Mouse (Mus musculus): ENCODE measurements around the gene Calu. TPM values are rescaled to one million over a fixed set of nuclear protein-coding genes. Genes with fewer than 3 reads are reported as not detected.
"Not testable (repeated sequence)": the region's sequence is repeated elsewhere in the genome, so short reads cannot be mapped to it uniquely, and the experiment has no call there.

Gene Calu
- polyA plus RNA-seq, 1 experiment from 2014 or later, result 261 TPM

DNA sequence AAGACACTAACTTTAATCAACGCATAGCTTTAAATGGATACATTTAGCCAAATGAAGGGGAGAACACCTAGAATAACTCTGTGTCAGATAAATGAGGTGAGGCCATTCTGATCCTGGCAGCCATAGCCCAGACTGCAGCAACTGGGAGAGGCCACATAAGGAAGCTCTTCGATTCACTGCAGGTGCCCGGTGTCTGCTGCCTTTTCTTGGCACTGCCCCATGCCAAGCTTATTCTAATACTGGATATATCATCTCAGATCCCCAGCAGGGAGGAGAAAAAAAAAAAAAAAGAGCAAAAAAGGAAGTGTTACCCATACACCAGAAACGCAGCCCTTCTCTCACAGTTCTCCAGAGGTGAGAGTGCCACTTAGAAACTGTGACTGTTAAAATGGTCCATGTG lies 29.5 kb downstream of the Calu start:
- 92% methylated on average over 4 of the region's 4 CpGs for WGBS
- no peak overlapping the region for H3K27ac ChIP-seq
- H3K27me3 ChIP-seq, result no peaks in the 10 kb centered on the region

DNA sequence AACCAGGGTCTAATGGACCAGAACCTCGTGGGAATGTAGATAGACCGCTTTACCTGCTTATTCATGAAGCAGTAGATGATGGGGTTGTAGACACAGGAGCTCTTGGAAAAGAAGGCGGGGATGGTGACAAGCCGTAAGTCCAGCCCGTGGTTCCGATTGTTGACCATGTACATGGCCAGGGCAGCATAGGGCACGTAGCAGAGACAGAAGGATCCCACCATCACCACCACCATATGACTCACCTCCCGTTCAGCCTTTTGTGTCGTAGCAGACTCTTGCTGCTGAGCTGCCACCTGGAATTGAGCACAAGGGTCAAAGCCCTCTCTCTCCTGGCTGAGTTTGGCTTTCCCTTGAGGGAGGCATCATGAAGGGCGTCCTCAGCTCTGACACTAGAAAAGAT lies 30.8 kb downstream of the Calu start:
- ATAC-seq (ENCODE audit: low FRiP score), result no peak
- Histone ChIP-seq H3K4me2 (replicated peaks) (no peak overlapping the region), H3K9me3 (replicated peaks) (no peaks in the 10 kb centered on the region), H3K27ac (no peak overlapping the region), H3K36me3 (peaks cover 50% of the 10 kb centered on the region), H3K4me1 (no peaks in the 10 kb centered on the region), H3K27me3 (no peaks in the 10 kb centered on the region), H3K4me3 (no peak overlapping the region), H3K9ac (no peak overlapping the region)
- WGBS, result 94% methylated on average over 10 of the region's 10 CpGs

More for the DNA sequence above, 29.5 kb downstream of the Calu start:
- Histone ChIP-seq H3K9me3 (replicated peaks) (no peaks in the 10 kb centered on the region), H3K4me2 (replicated peaks) (no peak overlapping the region), H3K9ac (no peak overlapping the region), H3K4me1 (no peaks in the 10 kb centered on the region), H3K4me3 (no peak overlapping the region), H3K36me3 (peaks cover 61% of the 10 kb centered on the region)
- no peak for ATAC-seq (ENCODE audit: low FRiP score)

DNA sequence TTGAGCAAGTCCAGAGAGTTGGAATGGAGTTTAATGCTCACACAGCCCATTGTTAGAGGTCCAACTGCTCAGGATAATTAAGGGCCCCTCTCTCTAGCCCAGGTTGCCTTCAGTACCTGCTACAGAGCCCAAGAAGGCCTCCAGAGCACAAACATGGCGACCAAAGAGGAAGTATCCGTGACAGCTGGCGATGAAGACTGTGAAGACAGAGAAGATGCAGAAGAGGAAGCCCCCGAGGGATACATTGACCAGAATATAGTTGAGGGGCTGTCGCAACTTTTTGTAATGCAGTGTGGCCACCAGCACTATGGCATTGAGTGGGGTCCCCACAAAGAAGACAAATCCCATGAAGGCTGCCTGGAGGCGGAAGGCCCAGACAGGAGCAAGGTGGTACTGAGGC lies 32.1 kb downstream of the Calu start:
- H3K27ac ChIP-seq, result no peak overlapping the region
- 94% methylated on average over 6 of the region's 6 CpGs for WGBS
- H3K4me2 ChIP-seq (replicated peaks), result no peak overlapping the region
- no peak overlapping the region for H3K9ac ChIP-seq
- H3K27me3 ChIP-seq, result no peaks in the 10 kb centered on the region
- ATAC-seq (ENCODE audit: low FRiP score), result no peak
- no peaks in the 10 kb centered on the region for H3K9me3 ChIP-seq (replicated peaks)
- H3K4me1 ChIP-seq, result no peaks in the 10 kb centered on the region
- H3K36me3 ChIP-seq, result peaks cover 38% of the 10 kb centered on the region
- H3K4me3 ChIP-seq, result no peak overlapping the region

DNA sequence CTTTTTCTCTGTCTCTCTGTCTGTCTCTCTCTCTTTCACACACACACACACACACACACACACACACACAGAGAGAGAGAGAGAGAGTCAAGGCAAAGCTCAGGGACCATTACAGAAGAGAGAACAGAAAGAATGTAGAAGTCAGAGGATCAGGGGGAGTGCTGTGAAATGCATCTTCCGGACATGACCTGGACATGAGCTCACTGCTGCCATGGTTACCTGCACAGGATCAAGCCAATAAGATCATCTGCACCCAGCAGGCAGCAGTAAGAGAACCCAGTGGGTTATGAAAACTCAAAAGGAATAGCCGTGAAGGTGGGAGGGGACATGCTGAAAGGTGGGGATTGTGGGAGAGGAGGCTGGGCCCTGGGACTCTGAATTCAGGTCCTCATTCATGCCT lies 34.6 kb downstream of the Calu start:
- Histone ChIP-seq H3K4me1 (no peaks in the 10 kb centered on the region), H3K9me3 (replicated peaks) (no peaks in the 10 kb centered on the region), H3K4me3 (no peak overlapping the region), H3K4me2 (replicated peaks) (no peak overlapping the region), H3K36me3 (peaks cover 15% of the 10 kb centered on the region), H3K9ac (no peak overlapping the region), H3K27me3 (no peaks in the 10 kb centered on the region; the same call in 1 of the 2 replicates), H3K27ac (no peak overlapping the region)
- ATAC-seq (ENCODE audit: low FRiP score), result no peak
- WGBS, result 46% methylated on average over 2 of the region's 2 CpGs

DNA sequence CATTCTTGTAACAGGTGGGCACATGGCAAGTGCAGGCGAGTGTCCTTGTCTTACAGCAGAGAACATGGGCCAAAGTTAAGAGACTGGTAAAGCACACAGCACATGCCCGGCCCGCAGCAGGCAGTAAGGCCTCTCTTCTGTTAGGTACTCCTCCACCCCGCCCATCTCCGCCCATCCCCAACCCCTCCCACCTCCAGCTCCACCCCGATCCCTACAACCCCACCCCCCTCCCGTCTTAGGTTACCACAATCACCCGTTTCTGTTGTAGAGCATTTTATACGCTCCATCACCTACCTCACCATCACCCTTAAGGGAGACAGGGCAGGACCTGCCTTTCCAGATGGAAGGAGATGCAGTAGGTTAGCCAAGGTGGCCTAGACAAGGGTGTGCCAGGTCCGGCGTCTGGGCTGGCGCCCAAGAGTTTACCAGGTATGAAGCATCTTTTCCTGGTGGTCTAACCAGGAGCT lies 40.2 kb downstream of the Calu start, which contains the start of gene Opn1sw:
Gene Opn1sw, minus strand, starts transcription at position 417 of the 467 bp plus-strand sequence.
- Histone ChIP-seq H3K36me3 (no peaks in the 10 kb centered on the region), H3K4me3 (peak within 1 kb of the TSS; percentile 3; the same call in 1 of the 2 replicates), H3K4me1 (peaks cover 4% of the 10 kb centered on the region), H3K9ac (no peak within 1 kb of the TSS), H3K27ac (no peak within 1 kb of the TSS), H3K27me3 (peaks cover 16% of the 10 kb centered on the region), H3K9me3 (replicated peaks) (no peaks in the 10 kb centered on the region), H3K4me2 (replicated peaks) (peak within 1 kb of the TSS; percentile 36)
- ATAC-seq (ENCODE audit: low FRiP score), result no peak
- 5% methylated on average over 12 of the region's 12 CpGs for WGBS

DNA sequence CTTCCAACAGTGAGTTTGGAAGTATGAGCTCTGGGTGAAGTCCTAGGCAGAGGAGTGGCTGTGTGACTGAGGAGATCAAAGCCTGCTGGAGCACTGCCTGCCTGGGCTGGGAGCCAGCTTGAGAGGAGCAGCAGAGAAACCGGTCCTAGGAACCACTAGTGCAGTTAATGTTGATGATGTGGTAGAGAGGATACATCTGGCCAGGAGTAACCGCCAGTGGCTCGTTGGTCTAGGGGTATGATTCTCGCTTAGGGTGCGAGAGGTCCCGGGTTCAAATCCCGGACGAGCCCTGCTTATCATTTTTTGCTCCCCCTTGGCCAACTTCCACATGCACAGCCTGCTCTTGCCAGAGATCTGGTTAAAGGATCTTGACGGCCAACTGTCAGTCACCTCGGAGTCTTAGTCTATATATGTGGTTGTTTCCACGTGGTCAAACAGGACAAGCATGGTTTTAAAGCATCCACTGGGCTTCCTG lies 40.8 kb downstream of the Calu start:
- H3K27me3 ChIP-seq, result peaks cover 16% of the 10 kb centered on the region
- 13% methylated on average over 11 of the region's 11 CpGs for WGBS
- peaks cover 4% of the 10 kb centered on the region for H3K4me1 ChIP-seq
- H3K4me2 ChIP-seq (replicated peaks), result peak overlapping the region; percentile 36; the same call in 1 of the 2 replicates
- H3K27ac ChIP-seq, result no peak overlapping the region
- no peaks in the 10 kb centered on the region for H3K9me3 ChIP-seq (replicated peaks)
- no peak for ATAC-seq (ENCODE audit: low FRiP score)
- H3K4me3 ChIP-seq, result no peak overlapping the region
- no peaks in the 10 kb centered on the region for H3K36me3 ChIP-seq
- H3K9ac ChIP-seq, result no peak overlapping the region

DNA sequence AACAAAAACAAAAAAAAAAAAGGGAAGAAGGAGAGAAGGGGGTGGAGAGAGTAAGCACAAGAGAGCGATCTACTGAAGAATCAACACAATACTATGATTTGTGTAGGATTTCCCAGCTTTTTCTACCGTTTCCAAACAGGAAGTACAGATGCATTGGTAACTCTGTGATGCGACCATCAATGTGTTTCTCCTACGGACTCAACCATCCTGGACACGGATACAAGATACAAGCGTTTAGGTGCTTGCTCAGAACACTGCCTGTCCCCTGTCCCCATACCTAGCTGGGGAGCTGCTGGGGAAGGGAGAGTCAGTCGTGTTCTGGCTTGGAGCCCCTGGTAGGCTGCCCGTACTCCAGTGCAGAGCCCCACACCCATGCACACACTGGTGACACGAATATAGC lies 41.6 kb downstream of the Calu start:
- H3K27me3 ChIP-seq, result peaks cover 21% of the 10 kb centered on the region
- H3K9ac ChIP-seq, result no peak overlapping the region
- H3K9me3 ChIP-seq (replicated peaks), result no peaks in the 10 kb centered on the region
- H3K27ac ChIP-seq, result no peak overlapping the region
- H3K36me3 ChIP-seq, result no peaks in the 10 kb centered on the region
- ATAC-seq (ENCODE audit: low FRiP score), result no peak
- H3K4me3 ChIP-seq, result no peak overlapping the region
- peaks cover 4% of the 10 kb centered on the region for H3K4me1 ChIP-seq
- WGBS, result 62% methylated on average over 9 of the region's 9 CpGs
- H3K4me2 ChIP-seq (replicated peaks), result no peak overlapping the region

DNA sequence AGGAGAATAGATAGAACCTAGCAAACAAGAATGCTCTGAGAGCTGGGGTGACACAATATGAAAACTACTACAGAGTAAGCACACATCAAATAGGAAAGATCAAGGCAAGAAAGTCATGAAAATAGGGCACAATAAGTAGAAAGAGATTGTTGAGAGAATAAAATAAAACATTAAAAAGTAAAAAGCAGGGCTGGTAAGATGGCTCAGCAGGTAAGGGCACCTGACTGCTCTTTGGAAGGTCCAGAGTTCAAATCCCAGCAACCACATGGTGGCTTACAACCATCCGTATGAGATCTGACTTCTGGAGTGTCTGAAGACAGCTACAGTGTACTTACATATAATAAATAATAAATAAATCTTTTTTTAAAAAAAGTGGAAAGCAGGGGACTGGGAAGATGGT lies 42.6 kb downstream of the Calu start:
- not testable (repeated sequence) for H3K9ac ChIP-seq; H3K4me3 ChIP-seq; H3K4me1 ChIP-seq; H3K36me3 ChIP-seq; ATAC-seq (ENCODE audit: low FRiP score); H3K4me2 ChIP-seq (replicated peaks); H3K9me3 ChIP-seq (replicated peaks); H3K27ac ChIP-seq
- WGBS, result 83% methylated on average over 1 of the region's 1 CpGs
- H3K27me3 ChIP-seq, result peaks cover 32% of the 10 kb centered on the region

DNA sequence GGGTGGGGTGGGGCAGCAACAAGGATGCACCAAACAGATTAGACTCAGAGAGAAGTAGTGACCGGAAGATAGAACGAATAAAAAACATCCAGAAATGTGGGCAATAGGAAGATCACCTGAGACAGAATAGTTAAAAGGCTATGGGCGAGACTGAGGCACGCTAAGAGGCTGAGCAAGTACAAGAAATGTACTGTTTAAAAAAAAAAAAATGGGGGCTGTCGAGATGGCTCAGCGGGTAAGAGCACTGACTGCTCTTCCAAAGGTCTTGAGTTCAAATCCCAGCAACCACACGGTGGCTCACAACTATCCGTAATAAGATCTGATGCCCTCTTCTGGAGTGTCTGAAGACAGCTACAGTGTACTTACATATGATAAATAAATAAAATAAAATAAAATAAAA lies 43.4 kb downstream of the Calu start:
- H3K4me2 ChIP-seq (replicated peaks); H3K36me3 ChIP-seq; H3K9me3 ChIP-seq (replicated peaks); H3K9ac ChIP-seq; H3K4me1 ChIP-seq; H3K4me3 ChIP-seq; ATAC-seq (ENCODE audit: low FRiP score); H3K27ac ChIP-seq: not testable (repeated sequence)
- 76% methylated on average over 8 of the region's 8 CpGs for WGBS
- peaks cover 33% of the 10 kb centered on the region for H3K27me3 ChIP-seq

DNA sequence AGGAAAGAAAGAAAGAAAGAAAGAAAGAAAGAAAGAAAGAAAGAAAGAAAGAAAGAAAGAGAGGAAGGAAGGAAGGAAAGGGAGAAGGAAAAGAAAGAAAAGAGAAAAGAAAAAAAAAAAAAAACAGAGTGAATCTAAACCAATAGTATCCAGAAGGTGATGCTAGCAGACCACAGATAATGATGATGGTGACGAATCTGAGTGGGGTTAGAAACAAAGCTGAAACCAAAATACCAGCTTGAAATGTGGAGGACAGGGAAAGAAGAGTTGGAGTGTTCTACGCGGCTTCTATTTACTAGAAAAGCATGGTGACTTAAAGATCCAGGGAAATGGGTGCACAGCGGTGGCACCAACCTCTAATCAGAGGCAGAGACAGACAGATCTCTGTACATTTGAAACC lies 43.9 kb downstream of the Calu start:
- Histone ChIP-seq H3K9me3 (replicated peaks) (no peaks in the 10 kb centered on the region), H3K4me2 (replicated peaks) (no peak overlapping the region), H3K9ac (no peak overlapping the region), H3K27ac (no peak overlapping the region), H3K36me3 (no peaks in the 10 kb centered on the region), H3K4me1 (peaks cover 9% of the 10 kb centered on the region), H3K4me3 (no peak overlapping the region), H3K27me3 (peaks cover 33% of the 10 kb centered on the region)
- ATAC-seq (ENCODE audit: low FRiP score), result no peak
- 75% methylated on average over 4 of the region's 4 CpGs for WGBS

DNA sequence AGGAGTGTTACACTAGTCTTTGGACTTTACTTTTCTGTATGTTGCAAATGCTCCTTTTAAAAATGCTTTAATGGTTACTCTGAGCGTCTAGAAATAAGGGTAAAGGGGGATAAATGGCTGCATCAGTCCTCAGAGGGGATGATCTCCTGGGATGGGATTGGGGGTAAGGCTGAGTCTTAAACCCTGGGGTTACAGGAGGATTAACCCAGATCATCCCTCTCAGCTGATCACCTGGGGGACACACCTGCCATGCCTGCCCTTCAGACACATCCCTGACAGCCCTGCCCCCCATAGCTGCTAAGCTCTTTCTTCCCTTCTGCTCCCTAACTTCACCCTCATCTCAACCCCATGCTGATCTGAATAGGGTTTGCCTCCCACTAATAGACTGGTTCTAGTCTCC lies 46.4 kb downstream of the Calu start:
- H3K4me1 ChIP-seq, result peaks cover 17% of the 10 kb centered on the region
- H3K9ac ChIP-seq, result no peak overlapping the region
- no peaks in the 10 kb centered on the region for H3K36me3 ChIP-seq
- H3K27ac ChIP-seq, result no peak overlapping the region
- ATAC-seq (ENCODE audit: low FRiP score), result no peak
- no peak overlapping the region for H3K4me3 ChIP-seq
- peaks cover 25% of the 10 kb centered on the region for H3K27me3 ChIP-seq
- H3K4me2 ChIP-seq (replicated peaks), result no peak overlapping the region
- no peaks in the 10 kb centered on the region for H3K9me3 ChIP-seq (replicated peaks)
- 35% methylated on average over 1 of the region's 1 CpGs for WGBS

DNA sequence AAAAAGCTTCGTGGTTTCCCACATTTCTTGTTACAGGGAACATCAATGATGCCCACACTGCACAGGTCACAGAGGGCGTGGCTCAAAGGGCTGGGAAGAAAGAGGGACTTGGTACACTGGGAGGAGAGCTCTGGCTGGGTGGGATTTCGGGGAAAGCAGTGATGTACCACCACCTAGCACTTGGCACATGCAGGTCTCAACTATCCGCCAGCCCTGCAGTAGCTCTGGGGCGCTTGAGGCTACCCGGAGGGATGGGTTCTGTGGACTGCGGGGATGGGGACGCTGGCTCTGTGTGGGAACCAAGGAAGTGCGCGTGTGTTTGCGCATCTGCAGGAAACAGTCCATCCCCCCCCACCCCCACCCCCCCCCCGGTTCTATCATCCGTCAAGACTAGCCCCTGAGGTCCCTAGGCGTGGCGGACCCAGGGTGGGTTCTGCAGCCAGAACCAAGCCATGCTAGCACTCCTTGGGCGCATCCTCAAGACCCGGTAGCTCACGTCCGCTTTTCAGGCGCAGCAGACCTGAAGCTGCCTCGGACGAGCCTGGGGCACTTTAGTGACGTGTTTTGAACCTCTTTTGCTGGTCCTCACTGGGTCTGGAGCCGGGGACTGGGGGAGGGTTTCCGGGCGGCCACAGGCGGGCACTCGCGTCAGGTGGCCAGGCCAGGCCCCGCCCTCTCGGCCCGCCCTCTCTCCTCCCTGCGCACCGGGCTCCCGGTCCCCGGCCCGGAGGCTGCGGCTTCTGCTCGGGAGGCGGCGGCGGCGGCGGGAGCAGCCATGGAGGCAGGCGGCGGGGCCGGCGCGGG lies 48.2 kb downstream of the Calu start, which contains the start of gene Ccdc136:
Gene Ccdc136, plus strand, starts transcription at position 400 of the 804 bp plus-strand sequence.
- Histone ChIP-seq H3K9me3 (replicated peaks) (no peaks in the 10 kb centered on the region), H3K4me3 (peak within 1 kb of the TSS; percentile 74)
- WGBS, result under 1% methylated on average over 47 of the region's 49 CpGs

More for the DNA sequence above, 48.2 kb downstream of the Calu start, which contains the start of gene Ccdc136:
- H3K36me3 ChIP-seq, result no peaks in the 10 kb centered on the region
- H3K4me2 ChIP-seq (replicated peaks), result peak within 1 kb of the TSS; percentile 90
- ATAC-seq (ENCODE audit: low FRiP score), result peak; percentile 95
- peaks cover 21% of the 10 kb centered on the region for H3K27me3 ChIP-seq
- H3K27ac ChIP-seq, result peak within 1 kb of the TSS; percentile 30
- H3K4me1 ChIP-seq, result peaks cover 17% of the 10 kb centered on the region
- peak within 1 kb of the TSS; percentile 87 for H3K9ac ChIP-seq

All from hindbrain, embryonic 12.5 days (tissue).